10 mouse cellular contexts compared by ENCODE assay signal in genomic region chr4:134058166-134058715, GRCm38 (mm10). TPM values are rescaled to one million over a fixed set of nuclear protein-coding genes. Genes with fewer than 3 reads are reported as not detected.
DNase-seq lines count a peak whose midpoint lies in the region; ATAC-seq and TF ChIP-seq lines count a peak whose summit lies in the region.
"Had no signal": no experiment of that assay in that cellular context is flagged by ENCODE, and none has a peak within 500 bp of the region (broad histone marks: within the 10 kb centered on the region; RNA-seq: fewer than 3 reads in every experiment).

No protein-coding gene starts in this region.

- no peak overlapping the region for H3K9ac ChIP-seq in intestine, embryonic 16.5 days (ENCODE audit: low read depth, low read length)
- no peak overlapping the region for H3K9ac ChIP-seq in stomach, postnatal 0 days (ENCODE audit: low read length)

- no peaks in the 10 kb centered on the region for H3K27me3 ChIP-seq in intestine, embryonic 16.5 days (replicated peaks; ENCODE audit: control insufficient read depth, insufficient read depth, low read length)
- H3K27me3 ChIP-seq in stomach, postnatal 0 days (ENCODE audit: control insufficient read depth, insufficient read depth, low read length), result no peaks in the 10 kb centered on the region; the same call in 1 of the 2 replicates
- H3K27me3 ChIP-seq in kidney, adult 2 months (replicated peaks; ENCODE audit: control insufficient read depth, insufficient read depth, low read length), result no peaks in the 10 kb centered on the region

- no peak for TF ChIP-seq POLR2A in lung, adult 2 months (IDR thresholded peaks at IDR 0.05; ENCODE audit: borderline replicate concordance, extremely low read depth, low read depth, low read length)
- no peak for TF ChIP-seq POLR2A in bone marrow macrophage, adult 2 months (IDR thresholded peaks at IDR 0.05; ENCODE audit: borderline replicate concordance, low read depth, low read length)
- no peak for TF ChIP-seq POLR2A in kidney, adult 2 months (IDR thresholded peaks at IDR 0.05; ENCODE audit: low read depth, low read length)

- H3K9me3 ChIP-seq in intestine, embryonic 16.5 days (ENCODE audit: control insufficient read depth, low read length), result no peaks in the 10 kb centered on the region
- no peaks in the 10 kb centered on the region for H3K9me3 ChIP-seq in stomach, postnatal 0 days (ENCODE audit: control insufficient read depth, low read length)
- H3K9me3 ChIP-seq: megakaryocyte, embryonic 14.5 days had no signal

- peak overlapping the region; percentile 1; the same call in 1 of the 2 replicates for H3K4me2 ChIP-seq in intestine, embryonic 16.5 days (ENCODE audit: low read depth, low read length)
- H3K4me2 ChIP-seq in stomach, postnatal 0 days (replicated peaks; ENCODE audit: low read depth), result peak overlapping the region; percentile 11; the same call in 1 of the 2 replicates

- no peaks in the 10 kb centered on the region for H3K36me3 ChIP-seq in intestine, embryonic 16.5 days (ENCODE audit: control insufficient read depth, insufficient read depth, low read length)
- H3K36me3 ChIP-seq in stomach, postnatal 0 days (ENCODE audit: control insufficient read depth, insufficient read depth, low read length), result no peaks in the 10 kb centered on the region
- H3K36me3 ChIP-seq in kidney, adult 2 months (ENCODE audit: control insufficient read depth, insufficient read depth, low read length), result no peaks in the 10 kb centered on the region

- TF ChIP-seq CTCF in lung, adult 2 months (IDR thresholded peaks at IDR 0.05; ENCODE audit: insufficient read depth, low read length), result no peak
- TF ChIP-seq CTCF in bone marrow macrophage, adult 2 months (IDR thresholded peaks at IDR 0.05; ENCODE audit: low read depth, low read length), result no peak
- TF ChIP-seq CTCF in stomach, postnatal 0 days (IDR thresholded peaks at IDR 0.05; ENCODE audit: low read depth), result no peak
- no peak for TF ChIP-seq CTCF in kidney, adult 2 months (conservative IDR thresholded peaks at IDR 0.05; ENCODE audit: insufficient read depth, insufficient read length, low read depth, low read length)

- TF ChIP-seq EP300 in stomach, postnatal 0 days (optimal IDR thresholded peaks at IDR 0.05), result no peak

- no peaks in the 10 kb centered on the region for H3K4me1 ChIP-seq in lung, adult 2 months (ENCODE audit: control insufficient read depth, insufficient read depth, low read length)
- no peaks in the 10 kb centered on the region for H3K4me1 ChIP-seq in bone marrow macrophage, adult 2 months (ENCODE audit: control insufficient read depth, insufficient read depth, low read length)
- H3K4me1 ChIP-seq in intestine, embryonic 16.5 days (ENCODE audit: control insufficient read depth, insufficient read depth, low read length), result peaks cover 19% of the 10 kb centered on the region
- no peaks in the 10 kb centered on the region for H3K4me1 ChIP-seq in stomach, postnatal 0 days (replicated peaks; ENCODE audit: control insufficient read depth, insufficient read depth)
- H3K4me1 ChIP-seq in kidney, adult 2 months (ENCODE audit: control insufficient read depth, insufficient read depth, low read length), result no peaks in the 10 kb centered on the region

- H3K27ac ChIP-seq in bone marrow macrophage, adult 2 months (ENCODE audit: insufficient read depth, low read depth, low read length), result no peak overlapping the region
- no peak overlapping the region for H3K27ac ChIP-seq in intestine, embryonic 16.5 days (ENCODE audit: low read length)
- H3K27ac ChIP-seq in stomach, postnatal 0 days (replicated peaks), result no peak overlapping the region
- H3K27ac ChIP-seq in kidney, adult 2 months (ENCODE audit: insufficient read depth, low read depth, low read length), result no peak overlapping the region

- WGBS in lung, adult 2 months, result 25% methylated on average over 14 of the region's 14 CpGs
- 29% methylated on average over 14 of the region's 14 CpGs for WGBS in intestine, embryonic 16.5 days
- 27% methylated on average over 14 of the region's 14 CpGs for WGBS in stomach, postnatal 0 days
- 27% methylated on average over 14 of the region's 14 CpGs for WGBS in kidney, adult 2 months

- no peak for ATAC-seq in intestine, embryonic 16.5 days
- no peak for ATAC-seq in stomach, postnatal 0 days (ENCODE audit: low FRiP score, low TSS enrichment)

- peak overlapping the region; percentile 10 for H3K4me3 ChIP-seq in lung, adult 2 months (replicated peaks; ENCODE audit: extremely low read depth, low read depth, low read length)
- H3K4me3 ChIP-seq in bone marrow macrophage, adult 2 months (ENCODE audit: insufficient read depth, low read length), result peak overlapping the region; percentile 5; the same call in 1 of the 2 replicates
- H3K4me3 ChIP-seq in intestine, embryonic 16.5 days (ENCODE audit: low read length), result no peak overlapping the region
- no peak overlapping the region for H3K4me3 ChIP-seq in stomach, postnatal 0 days (ENCODE audit: low read depth, low read length)
- no peak overlapping the region for H3K4me3 ChIP-seq in kidney, adult 2 months (ENCODE audit: insufficient read depth, low read depth, low read length)

- no peak for DNase-seq in lung, adult 2 months
- no peak for DNase-seq in lung, postnatal 10 days
- DNase-seq in stomach, postnatal 0 days (ENCODE audit: low spot score), result no peak
- no peak for DNase-seq in embryo, embryonic 10.5 days (ENCODE audit: low spot score)
- no peak for DNase-seq in kidney, adult 2 months
- DNase-seq: cerebellum, adult 11 months; right cerebral cortex, adult 18-20 months had no signal

RNA-seq across cellular contexts. Expression of gene Crybg2, which starts 2.4 kb away (rescaled TPM):
- polyA plus RNA-seq in lung, adult 2 months (2012; rRNA removed), result 7.2 and 14.7 TPM in 2 replicates
- 0.71 and 2.7 TPM in 2 replicates for polyA plus RNA-seq in bone marrow macrophage, adult 2 months (2012; ENCODE audit: insufficient read depth, insufficient read length, missing spikeins)
- polyA plus RNA-seq in intestine, embryonic 16.5 days (2015; fragmentation: Nextera tagmentation; extraction: Ambion mirVana), result 22.3 and 22.9 TPM in 2 replicates
- polyA plus RNA-seq in stomach, postnatal 0 days (2015; fragmentation: Nextera tagmentation; extraction: Ambion mirVana), result 15.6 and 21.6 TPM in 2 replicates
- 0.69 and 1.0 TPM in 2 replicates for polyA plus RNA-seq in kidney, adult 2 months (2012; rRNA removed)

RNA-seq across cellular contexts. Expression of gene Zfp683, which starts 4.6 kb away (rescaled TPM):
- 0.27 and 0.58 TPM in 2 replicates for polyA plus RNA-seq in lung, adult 2 months (2012; rRNA removed)
- not detected in 2 replicates for polyA plus RNA-seq in bone marrow macrophage, adult 2 months (2012; ENCODE audit: insufficient read depth, insufficient read length, missing spikeins)
- polyA plus RNA-seq in intestine, embryonic 16.5 days (2015; fragmentation: Nextera tagmentation; extraction: Ambion mirVana), result not detected in 2 replicates
- not detected in 2 replicates for polyA plus RNA-seq in stomach, postnatal 0 days (2015; fragmentation: Nextera tagmentation; extraction: Ambion mirVana)
- polyA plus RNA-seq in kidney, adult 2 months (2012; rRNA removed), result 0.52 and 0.81 TPM in 2 replicates

RNA-seq across cellular contexts. Expression of gene Cd52, which starts 36.6 kb away (rescaled TPM):
- polyA plus RNA-seq in lung, adult 2 months (2012; rRNA removed), result 52.8 and 76.5 TPM in 2 replicates
- polyA plus RNA-seq in bone marrow macrophage, adult 2 months (2012; ENCODE audit: insufficient read depth, insufficient read length, missing spikeins), result 1,130 and 1,142 TPM in 2 replicates
- 27.8 and 28.4 TPM in 2 replicates for polyA plus RNA-seq in intestine, embryonic 16.5 days (2015; fragmentation: Nextera tagmentation; extraction: Ambion mirVana)
- polyA plus RNA-seq in stomach, postnatal 0 days (2015; fragmentation: Nextera tagmentation; extraction: Ambion mirVana), result 18.0 and 20.3 TPM in 2 replicates
- 14.8 and 65.1 TPM in 2 replicates for polyA plus RNA-seq in kidney, adult 2 months (2012; rRNA removed)

RNA-seq across cellular contexts. Expression of gene Lin28a, which starts 39.6 kb away (rescaled TPM):
- 0.06 TPM in 1 of 2 replicates, not detected in the other for polyA plus RNA-seq in lung, adult 2 months (2012; rRNA removed)
- polyA plus RNA-seq in bone marrow macrophage, adult 2 months (2012; ENCODE audit: insufficient read depth, insufficient read length, missing spikeins), result 0.23 TPM in 1 of 2 replicates, not detected in the other
- polyA plus RNA-seq in intestine, embryonic 16.5 days (2015; fragmentation: Nextera tagmentation; extraction: Ambion mirVana), result 0.10 TPM in 2 replicates
- polyA plus RNA-seq in stomach, postnatal 0 days (2015; fragmentation: Nextera tagmentation; extraction: Ambion mirVana), result not detected in 2 replicates
- not detected in 2 replicates for polyA plus RNA-seq in kidney, adult 2 months (2012; rRNA removed)

RNA-seq across cellular contexts. Expression of gene Ubxn11, which starts 44.1 kb away (rescaled TPM):
- 28.8 and 30.0 TPM in 2 replicates for polyA plus RNA-seq in lung, adult 2 months (2012; rRNA removed)
- 2.5 and 5.8 TPM in 2 replicates for polyA plus RNA-seq in bone marrow macrophage, adult 2 months (2012; ENCODE audit: insufficient read depth, insufficient read length, missing spikeins)
- polyA plus RNA-seq in intestine, embryonic 16.5 days (2015; fragmentation: Nextera tagmentation; extraction: Ambion mirVana), result 4.3 and 5.6 TPM in 2 replicates
- polyA plus RNA-seq in stomach, postnatal 0 days (2015; fragmentation: Nextera tagmentation; extraction: Ambion mirVana), result 1.3 TPM in 2 replicates
- polyA plus RNA-seq in kidney, adult 2 months (2012; rRNA removed), result 5.6 and 5.9 TPM in 2 replicates

Comparison
In these comparisons a context has a peak if more than half of its experiments do, and no peak if none do; other contexts are left out.
1. H3K4me3 ChIP-seq: peak in lung, adult 2 months (single experiment) and bone marrow macrophage, adult 2 months (single experiment); none in intestine, embryonic 16.5 days (single experiment), stomach, postnatal 0 days (single experiment) and kidney, adult 2 months (single experiment).
2. RNA of gene Cd52, which starts 36.6 kb away (polyA plus RNA-seq): 1,130 to 1,142 TPM in bone marrow macrophage, adult 2 months; 52.8 to 76.5 TPM in lung, adult 2 months, 14.8 to 65.1 TPM in kidney, adult 2 months, 27.8 to 28.4 TPM in intestine, embryonic 16.5 days and 18.0 to 20.3 TPM in stomach, postnatal 0 days; every median in the first group is over 10 times any median in the second.